Mouse (Mus musculus) ES-E14 (cell line): ENCODE measurements around the gene Azin2. TPM values are rescaled to one million over a fixed set of nuclear protein-coding genes. Genes with fewer than 3 reads are reported as not detected.
A peak's percentile ranks its signal among the peaks of the same experiment; 100 is the strongest.

Experiments used
- DNase-seq: peaks from one replicate; pipeline ENCODE4 v3.0.0-alpha.2; 2013; ENCODE audit warnings: low read depth, low spot score
- H3K27ac ChIP-seq: 2 replicates; pipeline ENCODE4 v1.5.1; 2012; ENCODE audit warnings: low read depth, mild to moderate bottlenecking, low read length, moderate library complexity, mixed read lengths; ENCODE audit not compliant: poor library complexity, insufficient read depth, severe bottlenecking
- H3K36me3 ChIP-seq: 2 replicates; pipeline ENCODE4 v1.6.1; 2012; ENCODE audit warnings: mild to moderate bottlenecking, low read length, moderate library complexity, mixed read lengths; ENCODE audit not compliant: control insufficient read depth, poor library complexity, insufficient read depth, severe bottlenecking
- H3K4me1 ChIP-seq, 2 experiments: fragments of 150-350 bp in 1 of 2; sonication (generic) in 1 of 2; 2 replicates each; pipeline ENCODE4 v1.6.1; 2012; ENCODE audit warnings: low read length in 2 of 2, mild to moderate bottlenecking in 1 of 2, mixed read lengths in 1 of 2; ENCODE audit not compliant: control insufficient read depth in 2 of 2, insufficient read depth in 2 of 2, poor library complexity in 1 of 2
- H3K4me3 ChIP-seq, 2 experiments: fragments of 150-350 bp in 1 of 2; sonication (generic) in 1 of 2; 2 replicates each; pipeline ENCODE4 v1.5.1; 2012; ENCODE audit warnings: low read length in 2 of 2, low read depth in 1 of 2, mild to moderate bottlenecking in 1 of 2, mixed read lengths in 1 of 2; ENCODE audit not compliant: insufficient read depth in 1 of 2, poor library complexity in 1 of 2, severe bottlenecking in 1 of 2
- H3K9ac ChIP-seq: 2 replicates; pipeline ENCODE4 v1.6.1; 2012; ENCODE audit warnings: low read depth, mild to moderate bottlenecking, low read length, mixed read lengths; ENCODE audit not compliant: poor library complexity, insufficient read depth, severe bottlenecking
- H3K9me3 ChIP-seq: fragments of 150-350 bp; sonication (generic); 2 replicates; pipeline ENCODE4 v1.6.1; 2012; ENCODE audit warnings: low read depth, mild to moderate bottlenecking, low read length; ENCODE audit not compliant: control insufficient read depth, insufficient read depth
- CHD2 ChIP-seq: IDR thresholded peaks from 2 replicates; pipeline ENCODE4 v1.6.1; 2014; ENCODE audit warnings: mild to moderate bottlenecking, low read depth, low read length, inconsistent platforms
- HCFC1 ChIP-seq: IDR thresholded peaks from 2 replicates; pipeline ENCODE4 v1.6.1; 2012; ENCODE audit warnings: low read length, inconsistent platforms, borderline replicate concordance; ENCODE audit not compliant: insufficient read depth
- MAFK ChIP-seq: IDR thresholded peaks from 2 replicates; pipeline ENCODE4 v1.6.1; 2014; ENCODE audit warnings: mild to moderate bottlenecking, low read depth, low read length, inconsistent platforms; ENCODE audit not compliant: insufficient read depth
- ZC3H11A ChIP-seq: IDR thresholded peaks from 2 replicates; pipeline ENCODE4 v1.6.1; 2012; ENCODE audit warnings: low read depth, mild to moderate bottlenecking, inconsistent platforms, low read length, borderline replicate concordance
- ZNF384 ChIP-seq: IDR thresholded peaks from 2 replicates; pipeline ENCODE4 v1.6.1; 2012; ENCODE audit warnings: low read depth, low read length, inconsistent platforms
- in situ Hi-C, 2 experiments: fragments of 600-800 bp; cut with MboI; formaldehyde crosslinking; loops; one replicate each; pipeline ENCODE4 v1.15.1; 2025; ENCODE audit warnings: low sequenced_read_pairs in 2 of 2, inconsistent platforms in 1 of 2; ENCODE audit not compliant: unreplicated experiment in 2 of 2
- total RNA-seq: library from RNA; depleted of rRNA; stranded (reverse); fragments of 300-350 nt; gene quantifications from 2 replicates; pipeline ENCODE4 v1.2.3, GENCODE M21; 2012

Gene Azin2
- total RNA-seq, 1 experiment, result 16.0 TPM

- in situ Hi-C loops, result no loop called here
- no peaks in the 10 kb centered on the region for H3K9me3 ChIP-seq
Observed at GRCm38 (mm10) chr4:128935595-128935994, 26.6 kb downstream of the Azin2 start.

GRCm38 (mm10) chr4:128932783-128933182, 29.5 kb downstream of the Azin2 start:
- Histone ChIP-seq H3K4me1 (peaks cover 0 to 7% of the 10 kb centered on the region in 2 experiments; a peak in 1 of 4 replicates), H3K36me3 (no peaks in the 10 kb centered on the region), H3K9ac (no peak overlapping the region), H3K9me3 (no peaks in the 10 kb centered on the region), H3K27ac (no peak overlapping the region), H3K4me3 (no peak overlapping the region)
- in situ Hi-C loops, result no loop called here
- no peak for DNase-seq
- TF ChIP-seq MAFK (no peak), ZNF384 (no peak), HCFC1 (no peak)

More at GRCm38 (mm10) chr4:128935595-128935994, 26.6 kb downstream of the Azin2 start:
- Histone ChIP-seq H3K27ac (no peak overlapping the region), H3K4me1 (peaks cover 0 to 7% of the 10 kb centered on the region in 2 experiments; a peak in 1 of 4 replicates), H3K36me3 (no peaks in the 10 kb centered on the region), H3K4me3 (no peak overlapping the region), H3K9ac (no peak overlapping the region)
- DNase-seq, result no peak
- TF ChIP-seq HCFC1, result no peak
- TF ChIP-seq MAFK, result no peak
- no peak for TF ChIP-seq ZNF384
- TF ChIP-seq CHD2, result no peak
- no peak for TF ChIP-seq ZC3H11A

- Histone ChIP-seq H3K4me3 (peak overlapping the region; percentile 51 to 69), H3K9ac (peak overlapping the region; percentile 76; the same call in 1 of the 2 replicates), H3K36me3 (no peaks in the 10 kb centered on the region), H3K4me1 (peaks cover 2% of the 10 kb centered on the region in 2 experiments; a peak in 2 of 4 replicates), H3K27ac (no peak overlapping the region), H3K9me3 (no peaks in the 10 kb centered on the region)
- in situ Hi-C loops, result no loop called here
- TF ChIP-seq HCFC1 (peak; percentile 65; the same call in 1 of the 2 replicates), ZNF384 (no peak)
- DNase-seq, result peak; percentile 56
Observed at GRCm38 (mm10) chr4:128924841-128925606, 37.2 kb downstream of the Azin2 start.

- TF ChIP-seq ZC3H11A, result no peak
- no peak for TF ChIP-seq MAFK
- TF ChIP-seq CHD2, result no peak
- no peak for TF ChIP-seq HCFC1
- TF ChIP-seq ZNF384, result no peak
- H3K9me3 ChIP-seq, result no peaks in the 10 kb centered on the region
- no peak overlapping the region for H3K9ac ChIP-seq
- H3K4me3 ChIP-seq, result no peak overlapping the region
- no peak for DNase-seq
- no peaks in the 10 kb centered on the region for H3K36me3 ChIP-seq
- H3K4me1 ChIP-seq, result peaks cover 2% of the 10 kb centered on the region in 2 experiments; a peak in 2 of 4 replicates
- no peak overlapping the region for H3K27ac ChIP-seq
- in situ Hi-C loops, result no loop called here
Observed at GRCm38 (mm10) chr4:128923603-128924002, 38.6 kb downstream of the Azin2 start.
